Mouse (Mus musculus): ENCODE results near the gene 9330161L09Rik. TPM values are rescaled to one million over a fixed set of nuclear protein-coding genes. Genes with fewer than 3 reads are reported as not detected.
A peak's percentile ranks its signal among the peaks of the same experiment; 100 is the strongest.

The 9330161L09Rik gene
- polyA plus RNA-seq, 1 experiment from 2014 or later, result 0.30 TPM

GRCm38 (mm10) chr12:103373530-103374236 is 33.9 kb downstream of the 9330161L09Rik start:
- no peak for ATAC-seq (ENCODE audit: low read depth)
- H3K4me3 ChIP-seq (ENCODE audit: low read length), result no peak overlapping the region
- no peaks in the 10 kb centered on the region for H3K27me3 ChIP-seq (ENCODE audit: control insufficient read depth, insufficient read depth, low read depth, low read length)
- no peak overlapping the region for H3K27ac ChIP-seq (ENCODE audit: low read length)
- no peak overlapping the region for H3K4me2 ChIP-seq (ENCODE audit: low read depth, low read length)
- no peaks in the 10 kb centered on the region for H3K36me3 ChIP-seq (ENCODE audit: control insufficient read depth, insufficient read depth, low read length)
- no peak overlapping the region for H3K9ac ChIP-seq (ENCODE audit: low read length)
- no peaks in the 10 kb centered on the region for H3K4me1 ChIP-seq (replicated peaks; ENCODE audit: control insufficient read depth, insufficient read depth, low read length)
- WGBS, result 57% methylated on average over 8 of the region's 8 CpGs
- H3K9me3 ChIP-seq (ENCODE audit: control insufficient read depth, low read length), result no peaks in the 10 kb centered on the region

GRCm38 (mm10) chr12:103371711-103372110 is 35.9 kb downstream of the 9330161L09Rik start:
- H3K4me2 ChIP-seq (ENCODE audit: low read depth, low read length), result no peak overlapping the region
- ATAC-seq (ENCODE audit: low read depth), result no peak
- H3K9me3 ChIP-seq (ENCODE audit: control insufficient read depth, low read length), result no peaks in the 10 kb centered on the region
- H3K27ac ChIP-seq (ENCODE audit: low read length), result no peak overlapping the region
- H3K4me1 ChIP-seq (replicated peaks; ENCODE audit: control insufficient read depth, insufficient read depth, low read length), result no peaks in the 10 kb centered on the region
- no peaks in the 10 kb centered on the region for H3K27me3 ChIP-seq (ENCODE audit: control insufficient read depth, insufficient read depth, low read depth, low read length)
- 22% methylated on average over 6 of the region's 6 CpGs for WGBS
- H3K36me3 ChIP-seq (ENCODE audit: control insufficient read depth, insufficient read depth, low read length), result no peaks in the 10 kb centered on the region
- H3K4me3 ChIP-seq (ENCODE audit: low read length), result no peak overlapping the region
- no peak overlapping the region for H3K9ac ChIP-seq (ENCODE audit: low read length)

DNA sequence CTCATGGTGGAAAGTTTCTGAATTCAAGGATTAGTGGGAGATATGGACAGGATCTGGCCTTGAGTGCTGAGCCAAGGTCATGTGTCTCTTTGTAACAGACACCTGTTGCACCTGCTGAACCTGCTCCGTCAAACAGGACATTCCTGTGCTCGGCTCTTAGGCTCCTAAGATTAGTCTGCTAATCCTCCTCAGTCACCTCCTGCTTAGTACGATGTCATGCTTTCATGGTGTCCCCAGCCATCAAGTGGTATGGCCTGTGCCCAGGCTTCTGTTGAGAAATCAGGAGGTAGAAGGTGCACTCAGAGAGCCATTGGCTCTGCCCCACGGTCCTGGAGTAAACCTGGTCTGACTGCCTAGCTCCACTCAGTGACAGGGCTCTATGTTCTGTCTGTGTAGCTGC is 36.8 kb downstream of the 9330161L09Rik start:
- H3K27ac ChIP-seq (ENCODE audit: low read length), result no peak overlapping the region
- no peak for ATAC-seq (ENCODE audit: low read depth)

DNA sequence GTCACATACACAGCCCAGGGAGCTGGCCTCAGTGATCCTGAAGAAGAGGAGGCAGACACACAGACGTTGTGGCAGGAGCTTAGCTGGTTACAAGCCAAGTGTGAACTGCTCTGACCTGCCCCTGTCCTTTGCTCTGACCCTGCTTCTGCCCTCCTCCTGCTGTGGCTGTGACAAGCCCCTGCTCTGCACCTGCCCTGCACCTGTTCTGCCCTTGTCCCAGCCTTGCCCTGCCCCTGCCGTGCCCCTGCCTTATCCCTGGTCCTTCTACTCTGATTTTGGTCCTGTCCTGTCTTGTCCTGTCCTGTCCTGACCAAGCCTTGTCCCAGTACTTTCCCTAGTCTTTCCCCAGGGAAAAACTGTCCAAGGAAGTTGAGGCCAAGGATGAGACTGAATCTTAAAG is 38.8 kb downstream of the 9330161L09Rik start:
- H3K4me1 ChIP-seq (replicated peaks; ENCODE audit: control insufficient read depth, insufficient read depth, low read length), result no peaks in the 10 kb centered on the region
- no peak for ATAC-seq (ENCODE audit: low read depth)
- no peaks in the 10 kb centered on the region for H3K27me3 ChIP-seq (ENCODE audit: control insufficient read depth, insufficient read depth, low read depth, low read length)
- H3K4me3 ChIP-seq (ENCODE audit: low read length), result no peak overlapping the region
- no peak overlapping the region for H3K4me2 ChIP-seq (ENCODE audit: low read depth, low read length)
- H3K36me3 ChIP-seq (ENCODE audit: control insufficient read depth, insufficient read depth, low read length), result no peaks in the 10 kb centered on the region
- no peak overlapping the region for H3K27ac ChIP-seq (ENCODE audit: low read length)
- no peaks in the 10 kb centered on the region for H3K9me3 ChIP-seq (ENCODE audit: control insufficient read depth, low read length)
- H3K9ac ChIP-seq (ENCODE audit: low read length), result no peak overlapping the region
- 36% methylated on average over 2 of the region's 2 CpGs for WGBS

More for the DNA sequence above, 36.8 kb downstream of the 9330161L09Rik start:
- Histone ChIP-seq H3K4me1 (replicated peaks; ENCODE audit: control insufficient read depth, insufficient read depth, low read length) (no peaks in the 10 kb centered on the region), H3K4me2 (ENCODE audit: low read depth, low read length) (no peak overlapping the region), H3K27me3 (ENCODE audit: control insufficient read depth, insufficient read depth, low read depth, low read length) (no peaks in the 10 kb centered on the region), H3K9me3 (ENCODE audit: control insufficient read depth, low read length) (no peaks in the 10 kb centered on the region), H3K9ac (ENCODE audit: low read length) (no peak overlapping the region), H3K36me3 (ENCODE audit: control insufficient read depth, insufficient read depth, low read length) (no peaks in the 10 kb centered on the region), H3K4me3 (ENCODE audit: low read length) (no peak overlapping the region)
- WGBS, result 58% methylated on average over 4 of the region's 4 CpGs

DNA sequence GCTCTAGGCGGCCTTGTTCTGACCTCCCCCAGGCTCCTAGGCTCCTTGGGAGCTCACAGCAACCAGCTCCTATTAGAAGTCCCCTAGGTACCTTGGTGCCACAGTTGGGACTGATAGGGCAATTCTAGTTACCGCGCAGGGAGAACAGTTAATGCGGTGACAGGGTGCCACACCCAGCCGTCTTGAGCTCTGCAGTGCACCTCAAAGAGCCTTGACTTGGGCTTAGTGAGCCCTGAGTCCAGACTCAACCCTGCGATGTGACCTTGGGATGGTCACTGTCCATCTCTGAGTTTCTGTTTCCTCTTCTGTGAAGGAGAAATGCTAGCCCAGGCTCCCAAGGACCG is 39.3 kb downstream of the 9330161L09Rik start:
- Histone ChIP-seq H3K9ac (ENCODE audit: low read length) (no peak overlapping the region), H3K4me3 (ENCODE audit: low read length) (no peak overlapping the region), H3K27ac (ENCODE audit: low read length) (no peak overlapping the region), H3K4me1 (replicated peaks; ENCODE audit: control insufficient read depth, insufficient read depth, low read length) (no peaks in the 10 kb centered on the region), H3K36me3 (ENCODE audit: control insufficient read depth, insufficient read depth, low read length) (no peaks in the 10 kb centered on the region), H3K27me3 (ENCODE audit: control insufficient read depth, insufficient read depth, low read depth, low read length) (no peaks in the 10 kb centered on the region), H3K4me2 (ENCODE audit: low read depth, low read length) (no peak overlapping the region), H3K9me3 (ENCODE audit: control insufficient read depth, low read length) (no peaks in the 10 kb centered on the region)
- no peak for ATAC-seq (ENCODE audit: low read depth)
- WGBS, result 69% methylated on average over 7 of the region's 7 CpGs

DNA sequence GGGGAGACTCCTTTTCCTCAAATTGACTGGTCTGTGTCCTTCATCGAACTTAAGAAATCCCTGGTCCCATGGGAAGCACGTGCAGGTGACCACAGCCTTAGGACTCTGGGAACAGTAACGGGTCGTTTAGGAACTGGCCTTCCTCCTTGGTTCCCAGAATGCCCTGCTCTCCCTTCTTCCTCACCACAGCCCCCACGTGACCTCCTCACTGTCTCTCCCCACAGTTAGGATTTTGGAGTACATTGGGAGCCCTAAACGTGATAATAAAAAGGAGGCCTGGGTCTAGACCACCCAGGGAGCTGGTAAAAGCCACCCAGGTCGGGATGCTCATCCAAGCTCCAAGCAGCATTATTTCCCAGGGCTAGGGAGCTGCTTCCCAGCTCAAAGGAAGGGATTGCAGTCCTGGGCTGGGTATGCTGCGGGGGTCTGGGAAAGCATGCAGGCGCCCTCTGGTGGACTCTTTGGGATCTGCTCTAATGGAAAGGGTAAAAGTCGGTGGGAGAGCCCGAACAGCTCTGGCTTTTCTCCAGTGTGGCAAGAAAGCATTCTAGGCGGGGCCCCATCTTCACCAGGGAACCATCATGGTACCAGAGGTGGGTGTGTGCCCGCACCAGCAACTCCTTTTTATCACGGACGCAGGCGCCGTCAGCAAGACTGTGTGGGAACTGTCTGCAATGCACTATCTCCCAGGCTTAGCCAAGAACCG is 39.8 kb downstream of the 9330161L09Rik start:
- Histone ChIP-seq H3K4me2 (ENCODE audit: low read depth, low read length) (0 out of 2 replicates have a peak overlapping the region, but pooled peaks have one; percentile 24), H3K4me3 (ENCODE audit: low read length) (no peak overlapping the region), H3K27me3 (ENCODE audit: control insufficient read depth, insufficient read depth, low read depth, low read length) (no peaks in the 10 kb centered on the region), H3K9ac (ENCODE audit: low read length) (no peak overlapping the region), H3K27ac (ENCODE audit: low read length) (no peak overlapping the region), H3K36me3 (ENCODE audit: control insufficient read depth, insufficient read depth, low read length) (no peaks in the 10 kb centered on the region), H3K4me1 (replicated peaks; ENCODE audit: control insufficient read depth, insufficient read depth, low read length) (no peaks in the 10 kb centered on the region), H3K9me3 (ENCODE audit: control insufficient read depth, low read length) (no peaks in the 10 kb centered on the region)
- WGBS, result 14% methylated on average over 18 of the region's 18 CpGs
- peak; percentile 77 for ATAC-seq (ENCODE audit: low read depth)

- Histone ChIP-seq H3K27ac (ENCODE audit: low read length) (no peak overlapping the region), H3K4me1 (replicated peaks; ENCODE audit: control insufficient read depth, insufficient read depth, low read length) (no peaks in the 10 kb centered on the region), H3K4me2 (ENCODE audit: low read depth, low read length) (no peak overlapping the region), H3K27me3 (ENCODE audit: control insufficient read depth, insufficient read depth, low read depth, low read length) (no peaks in the 10 kb centered on the region), H3K36me3 (ENCODE audit: control insufficient read depth, insufficient read depth, low read length) (no peaks in the 10 kb centered on the region), H3K9ac (ENCODE audit: low read length) (no peak overlapping the region), H3K9me3 (ENCODE audit: control insufficient read depth, low read length) (no peaks in the 10 kb centered on the region), H3K4me3 (ENCODE audit: low read length) (no peak overlapping the region)
- ATAC-seq (ENCODE audit: low read depth), result no peak
- 67% methylated on average over 2 of the region's 2 CpGs for WGBS
Observed at GRCm38 (mm10) chr12:103367171-103367570, 40.4 kb downstream of the 9330161L09Rik start.

DNA sequence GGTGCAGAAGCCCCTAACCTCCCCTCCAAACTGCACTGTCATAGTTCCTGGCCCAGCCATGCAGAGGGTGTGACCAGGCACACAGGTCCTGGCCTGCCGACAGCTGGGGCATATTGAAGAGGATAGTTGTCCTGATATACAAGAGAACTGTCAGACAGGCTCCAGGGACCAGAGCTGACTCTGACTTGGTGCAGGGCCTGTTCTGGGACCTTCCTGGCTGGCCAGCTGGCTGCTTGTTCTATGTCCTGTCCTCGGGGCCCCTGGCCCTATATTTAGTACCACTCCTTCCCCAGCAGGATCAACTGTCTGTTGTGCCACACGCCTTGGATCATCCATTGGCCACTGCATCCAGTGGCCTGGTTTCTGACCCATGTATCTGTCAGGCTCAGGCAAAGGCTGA is 45.3 kb downstream of the 9330161L09Rik start:
- Histone ChIP-seq H3K4me3 (ENCODE audit: low read length) (no peak overlapping the region), H3K36me3 (ENCODE audit: control insufficient read depth, insufficient read depth, low read length) (no peaks in the 10 kb centered on the region), H3K27me3 (ENCODE audit: control insufficient read depth, insufficient read depth, low read depth, low read length) (no peaks in the 10 kb centered on the region), H3K9ac (ENCODE audit: low read length) (no peak overlapping the region), H3K27ac (ENCODE audit: low read length) (no peak overlapping the region), H3K4me2 (ENCODE audit: low read depth, low read length) (no peak overlapping the region), H3K9me3 (ENCODE audit: control insufficient read depth, low read length) (no peaks in the 10 kb centered on the region), H3K4me1 (replicated peaks; ENCODE audit: control insufficient read depth, insufficient read depth, low read length) (no peaks in the 10 kb centered on the region)
- 76% methylated on average over 3 of the region's 3 CpGs for WGBS
- ATAC-seq (ENCODE audit: low read depth), result no peak

- Histone ChIP-seq H3K27me3 (ENCODE audit: control insufficient read depth, insufficient read depth, low read depth, low read length) (no peaks in the 10 kb centered on the region), H3K36me3 (ENCODE audit: control insufficient read depth, insufficient read depth, low read length) (no peaks in the 10 kb centered on the region), H3K4me2 (ENCODE audit: low read depth, low read length) (no peak overlapping the region), H3K27ac (ENCODE audit: low read length) (no peak overlapping the region), H3K4me3 (ENCODE audit: low read length) (no peak overlapping the region), H3K9ac (ENCODE audit: low read length) (no peak overlapping the region), H3K9me3 (ENCODE audit: control insufficient read depth, low read length) (no peaks in the 10 kb centered on the region), H3K4me1 (replicated peaks; ENCODE audit: control insufficient read depth, insufficient read depth, low read length) (no peaks in the 10 kb centered on the region)
- 76% methylated on average over 17 of the region's 17 CpGs for WGBS
- ATAC-seq (ENCODE audit: low read depth), result no peak
Observed at GRCm38 (mm10) chr12:103361539-103362307, 45.9 kb downstream of the 9330161L09Rik start.

Measured in lung, embryonic 16.5 days (tissue).